Mouse (Mus musculus) hindbrain, embryonic 12.5 days (tissue): Measurements from ENCODE around the gene Syngr1. TPM values are rescaled to one million over a fixed set of nuclear protein-coding genes. Genes with fewer than 3 reads are reported as not detected.
A peak's percentile ranks its signal among the peaks of the same experiment; 100 is the strongest.

ENCODE experiments used
- ATAC-seq: fragments of 200-750 bp; cut with Nextera tagmentation; 2 replicates; pipeline ENCODE4 v1.8.0; 2017; ENCODE audit warnings: moderate TSS enrichment; ENCODE audit not compliant: low FRiP score
- H3K27ac ChIP-seq: fragments of 300-500 bp; sonication (generic); 2 replicates; pipeline ENCODE4 v1.5.1; 2016; ENCODE audit warnings: mild to moderate bottlenecking
- H3K27me3 ChIP-seq: fragments of 300-500 bp; sonication (generic); 2 replicates; pipeline ENCODE4 v1.6.1; 2016; ENCODE audit warnings: mild to moderate bottlenecking
- H3K36me3 ChIP-seq: fragments of 300-500 bp; sonication (generic); 2 replicates; pipeline ENCODE4 v1.6.1; 2016; ENCODE audit warnings: mild to moderate bottlenecking
- H3K4me1 ChIP-seq: fragments of 300-500 bp; sonication (generic); 2 replicates; pipeline ENCODE4 v1.6.1; 2016
- H3K4me2 ChIP-seq: fragments of 300-500 bp; sonication (generic); replicated peaks from 2 replicates; pipeline ENCODE4 v1.6.1; 2016; ENCODE audit warnings: mild to moderate bottlenecking
- H3K4me3 ChIP-seq: fragments of 300-500 bp; sonication (generic); 2 replicates; pipeline ENCODE4 v1.5.1; 2016; ENCODE audit warnings: mild to moderate bottlenecking
- H3K9ac ChIP-seq: fragments of 300-500 bp; sonication (generic); 2 replicates; pipeline ENCODE4 v1.6.1; 2016; ENCODE audit warnings: mild to moderate bottlenecking, moderate library complexity
- H3K9me3 ChIP-seq: fragments of 300-500 bp; sonication (generic); replicated peaks from 2 replicates; pipeline ENCODE4 v1.6.1; 2016; ENCODE audit warnings: mild to moderate bottlenecking
- whole genome bisulfite sequencing: fragments of 180-500 bp; shearing (Covaris S2); methylation state at CpG from one replicate; pipeline ENCODE4 v1.1.7; 2016; 5-methylcytosine and 5-hydroxymethylcytosine counted together
- polyA plus RNA-seq: library from polyadenylated mRNA; unstranded; fragments of >200 nt; fragmentation: Nextera tagmentation; extraction: Ambion mirVana; gene quantifications from 2 replicates; pipeline ENCODE4 v1.2.1, GENCODE M21; 2016

Gene Syngr1
- 11.6 and 14.3 TPM in 2 replicates for polyA plus RNA-seq

DNA sequence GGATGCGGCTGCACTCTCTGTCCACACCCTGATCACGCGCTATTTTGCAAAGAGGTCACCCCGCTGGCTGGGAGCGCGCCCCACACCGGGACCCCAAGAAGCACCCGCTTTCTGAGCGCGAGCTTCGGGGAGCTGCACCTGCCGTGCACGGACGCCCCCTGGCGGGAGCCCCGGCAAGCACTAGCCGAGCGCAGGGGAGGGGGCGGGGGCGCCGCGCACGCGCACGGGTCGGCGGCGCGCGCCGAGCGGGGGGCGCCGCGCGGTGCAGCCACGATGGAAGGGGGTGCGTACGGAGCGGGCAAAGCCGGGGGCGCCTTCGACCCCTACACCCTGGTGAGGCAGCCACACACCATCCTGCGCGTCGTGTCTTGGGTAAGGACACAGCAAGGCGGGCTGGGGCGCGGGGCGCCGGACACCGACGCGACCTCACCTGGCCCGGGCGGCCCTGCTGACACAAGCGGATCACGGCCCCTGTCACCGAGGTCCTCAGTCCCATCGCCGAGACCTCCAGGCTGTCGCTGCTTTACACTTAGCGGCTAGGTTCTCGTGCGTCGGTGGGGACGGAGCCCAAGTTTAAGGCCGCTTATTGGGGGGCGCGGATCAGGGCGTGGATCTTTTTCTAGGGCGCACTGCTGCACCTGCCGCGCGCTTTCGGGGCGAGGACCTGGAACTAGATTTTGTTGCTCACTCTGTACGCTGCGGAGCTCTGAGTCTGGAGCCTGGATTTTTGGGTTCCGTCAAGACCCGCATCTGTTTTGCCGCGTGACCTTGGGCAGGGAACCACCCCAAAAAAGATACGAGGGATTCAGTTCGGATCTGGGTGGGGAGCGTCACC lies at the start of gene Syngr1, which contains the start of gene Rpl3:
Syngr1 (plus strand) TSS at position 214 of the 835 bp plus-strand sequence.
Rpl3 (minus strand) TSS at position 748 of the 835 bp plus-strand sequence.
- H3K27me3 ChIP-seq = peaks cover 40% of the 10 kb centered on the region
- 1% methylated on average over 73 of the region's 86 CpGs for WGBS
- no peak within 1 kb of the TSS for H3K27ac ChIP-seq
- H3K9ac ChIP-seq = peak within 1 kb of the TSS; percentile 78
- no peaks in the 10 kb centered on the region for H3K36me3 ChIP-seq
- H3K9me3 ChIP-seq = no peaks in the 10 kb centered on the region
- peak; percentile 73 for ATAC-seq
- peak within 1 kb of the TSS; percentile 72 for H3K4me3 ChIP-seq
- peaks cover 19% of the 10 kb centered on the region for H3K4me1 ChIP-seq
- H3K4me2 ChIP-seq = peak within 1 kb of the TSS; percentile 94

DNA sequence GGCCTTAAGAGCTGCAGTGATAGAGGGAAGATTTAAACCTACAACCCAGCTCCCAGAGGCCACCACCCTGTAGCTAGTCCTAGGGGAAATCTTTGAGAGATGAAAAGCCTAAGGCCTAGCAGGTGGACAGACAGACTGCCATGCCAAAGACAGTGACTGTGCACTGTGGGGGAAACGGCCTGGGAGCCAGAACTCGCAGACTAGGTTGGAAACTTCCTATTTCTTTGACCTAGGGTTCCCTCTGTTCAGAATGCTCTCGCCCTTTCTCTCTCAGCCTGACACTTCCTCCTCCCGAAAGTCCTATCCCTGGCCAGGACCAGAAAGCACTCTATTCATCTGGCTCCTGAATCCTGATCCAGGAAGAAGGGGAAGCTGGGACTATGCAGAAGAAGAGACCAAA lies 49.0 kb upstream of the Syngr1 start:
- peaks cover 7% of the 10 kb centered on the region for H3K9me3 ChIP-seq
- H3K36me3 ChIP-seq = no peaks in the 10 kb centered on the region
- no peak overlapping the region for H3K27ac ChIP-seq
- WGBS = 73% methylated on average over 4 of the region's 4 CpGs
- H3K4me1 ChIP-seq = no peaks in the 10 kb centered on the region
- no peak overlapping the region for H3K4me2 ChIP-seq
- H3K9ac ChIP-seq = no peak overlapping the region
- ATAC-seq = no peak
- H3K4me3 ChIP-seq = no peak overlapping the region
- H3K27me3 ChIP-seq = no peaks in the 10 kb centered on the region; the same call in 1 of the 2 replicates

DNA sequence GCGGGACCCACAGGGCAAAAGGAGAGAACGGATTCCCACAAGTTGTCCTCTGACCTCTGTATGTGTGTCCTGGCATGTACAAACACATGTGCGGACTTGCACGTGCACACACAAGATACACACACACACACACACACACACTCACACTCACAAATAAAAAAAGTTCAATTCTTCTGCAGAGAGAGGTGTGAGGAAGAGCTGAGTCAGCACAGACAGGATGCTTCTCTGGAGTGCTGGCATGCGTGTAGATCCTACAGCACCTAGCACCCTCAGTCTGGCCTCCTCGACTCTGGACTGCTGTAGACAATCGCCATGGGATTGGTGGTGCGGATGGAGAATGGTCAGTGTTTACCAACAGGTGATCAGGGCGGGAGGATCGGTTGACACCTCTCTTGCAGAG lies 46.9 kb upstream of the Syngr1 start:
- H3K4me3 ChIP-seq = no peak overlapping the region
- H3K9ac ChIP-seq = no peak overlapping the region
- no peaks in the 10 kb centered on the region for H3K4me1 ChIP-seq
- no peak for ATAC-seq
- no peaks in the 10 kb centered on the region; the same call in 1 of the 2 replicates for H3K27me3 ChIP-seq
- H3K27ac ChIP-seq = no peak overlapping the region
- no peak overlapping the region for H3K4me2 ChIP-seq
- WGBS = 89% methylated on average over 10 of the region's 10 CpGs
- peaks cover 7% of the 10 kb centered on the region for H3K9me3 ChIP-seq
- no peaks in the 10 kb centered on the region for H3K36me3 ChIP-seq

DNA sequence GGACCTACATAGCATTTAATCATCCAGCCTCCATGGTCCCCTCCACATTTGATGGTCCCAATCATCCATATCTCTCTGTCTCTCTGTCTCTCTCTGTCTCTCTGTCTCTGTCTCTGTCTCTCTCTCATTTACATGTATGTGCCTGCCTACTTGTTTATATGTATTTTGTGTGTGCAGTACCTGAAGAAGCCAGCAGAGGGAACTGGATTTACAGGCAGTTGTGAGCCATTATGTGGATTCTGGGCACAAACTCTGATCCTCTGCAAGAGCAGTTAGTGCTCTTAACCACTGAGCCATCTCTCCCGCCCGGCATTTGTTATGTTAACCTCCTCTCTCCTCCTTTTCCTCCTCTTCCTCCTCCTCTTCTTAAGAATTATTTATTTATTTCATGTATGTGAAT lies 45.4 kb upstream of the Syngr1 start:
- no peak for ATAC-seq
- Histone ChIP-seq H3K9ac (no peak overlapping the region), H3K9me3 (peaks cover 7% of the 10 kb centered on the region), H3K4me2 (no peak overlapping the region), H3K4me1 (no peaks in the 10 kb centered on the region), H3K27me3 (no peaks in the 10 kb centered on the region; the same call in 1 of the 2 replicates), H3K4me3 (no peak overlapping the region), H3K36me3 (no peaks in the 10 kb centered on the region), H3K27ac (no peak overlapping the region)
- WGBS = 100% methylated on average over 2 of the region's 2 CpGs

DNA sequence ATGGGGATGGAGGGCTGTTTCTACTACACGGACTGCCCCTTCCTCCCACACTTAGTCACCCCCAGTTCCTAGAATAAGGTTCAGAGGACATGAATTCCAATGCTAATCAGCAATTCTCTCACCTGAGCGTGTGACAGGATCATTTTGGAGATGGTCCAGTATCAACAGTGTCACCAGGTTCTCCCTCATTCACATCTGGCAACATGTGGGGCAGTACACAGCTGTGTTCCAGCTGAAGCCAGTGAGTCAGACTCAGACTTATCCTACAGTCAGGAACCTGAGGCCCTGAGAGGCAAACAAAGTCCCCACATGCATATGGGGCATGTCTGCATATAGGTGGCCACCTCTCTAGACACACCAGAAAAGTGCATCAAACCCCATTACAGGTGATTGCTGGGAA lies 43.9 kb upstream of the Syngr1 start:
- 74% methylated on average over 2 of the region's 2 CpGs for WGBS
- H3K4me2 ChIP-seq = no peak overlapping the region
- H3K27me3 ChIP-seq = no peaks in the 10 kb centered on the region; the same call in 1 of the 2 replicates
- H3K36me3 ChIP-seq = no peaks in the 10 kb centered on the region
- H3K4me3 ChIP-seq = no peak overlapping the region
- no peak overlapping the region for H3K27ac ChIP-seq
- H3K9ac ChIP-seq = no peak overlapping the region
- peaks cover 7% of the 10 kb centered on the region for H3K9me3 ChIP-seq
- no peaks in the 10 kb centered on the region for H3K4me1 ChIP-seq
- no peak for ATAC-seq

DNA sequence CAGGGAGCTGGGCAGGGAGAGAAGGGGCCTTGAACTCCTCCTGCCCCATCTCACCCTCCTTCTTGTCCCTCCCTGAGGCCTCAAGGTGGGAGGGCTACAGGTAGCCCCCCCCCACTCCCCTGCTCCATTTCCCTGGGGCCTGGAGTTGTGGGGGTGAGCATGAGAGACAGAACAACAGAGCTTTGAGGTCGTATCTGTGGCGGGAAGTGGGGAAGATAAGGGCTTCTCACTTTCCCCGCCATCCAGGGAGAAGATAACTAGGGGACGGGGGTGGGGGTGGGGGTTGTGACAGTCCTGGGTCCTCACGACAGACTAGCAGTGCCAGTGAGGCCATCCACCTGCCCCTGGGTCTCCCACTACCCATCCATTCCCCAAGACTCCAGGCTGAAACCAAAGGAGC lies 43.2 kb upstream of the Syngr1 start:
- Histone ChIP-seq H3K9ac (no peak overlapping the region), H3K27ac (no peak overlapping the region), H3K36me3 (no peaks in the 10 kb centered on the region), H3K4me3 (no peak overlapping the region), H3K27me3 (no peaks in the 10 kb centered on the region; the same call in 1 of the 2 replicates), H3K4me1 (no peaks in the 10 kb centered on the region), H3K4me2 (no peak overlapping the region), H3K9me3 (peaks cover 7% of the 10 kb centered on the region)
- WGBS = 50% methylated on average over 5 of the region's 5 CpGs
- no peak for ATAC-seq

DNA sequence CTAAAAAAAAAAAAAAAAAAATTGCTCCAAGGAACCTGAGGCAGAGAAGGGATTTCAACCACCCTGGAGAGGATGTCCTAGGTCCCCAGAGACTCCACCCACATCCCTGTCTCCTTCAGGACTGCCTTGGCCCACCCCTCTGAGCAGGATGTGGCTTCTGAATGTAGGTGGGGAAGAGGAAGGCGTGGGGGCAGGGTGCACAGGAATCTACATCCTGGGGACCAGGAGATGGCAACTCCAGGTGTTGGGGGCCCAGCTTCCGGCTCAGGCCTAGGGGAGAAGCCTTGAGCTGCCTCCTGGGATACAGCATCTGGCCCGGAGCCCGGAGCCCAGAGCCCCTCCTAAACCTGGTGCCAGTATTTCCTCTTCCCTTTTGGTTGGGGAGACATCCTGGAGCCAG lies 41.0 kb upstream of the Syngr1 start:
- Histone ChIP-seq H3K4me2 (no peak overlapping the region), H3K27me3 (no peaks in the 10 kb centered on the region; the same call in 1 of the 2 replicates), H3K9ac (no peak overlapping the region), H3K27ac (no peak overlapping the region), H3K4me1 (no peaks in the 10 kb centered on the region), H3K36me3 (no peaks in the 10 kb centered on the region), H3K9me3 (peaks cover 7% of the 10 kb centered on the region), H3K4me3 (no peak overlapping the region)
- no peak for ATAC-seq
- WGBS = 70% methylated on average over 4 of the region's 4 CpGs

DNA sequence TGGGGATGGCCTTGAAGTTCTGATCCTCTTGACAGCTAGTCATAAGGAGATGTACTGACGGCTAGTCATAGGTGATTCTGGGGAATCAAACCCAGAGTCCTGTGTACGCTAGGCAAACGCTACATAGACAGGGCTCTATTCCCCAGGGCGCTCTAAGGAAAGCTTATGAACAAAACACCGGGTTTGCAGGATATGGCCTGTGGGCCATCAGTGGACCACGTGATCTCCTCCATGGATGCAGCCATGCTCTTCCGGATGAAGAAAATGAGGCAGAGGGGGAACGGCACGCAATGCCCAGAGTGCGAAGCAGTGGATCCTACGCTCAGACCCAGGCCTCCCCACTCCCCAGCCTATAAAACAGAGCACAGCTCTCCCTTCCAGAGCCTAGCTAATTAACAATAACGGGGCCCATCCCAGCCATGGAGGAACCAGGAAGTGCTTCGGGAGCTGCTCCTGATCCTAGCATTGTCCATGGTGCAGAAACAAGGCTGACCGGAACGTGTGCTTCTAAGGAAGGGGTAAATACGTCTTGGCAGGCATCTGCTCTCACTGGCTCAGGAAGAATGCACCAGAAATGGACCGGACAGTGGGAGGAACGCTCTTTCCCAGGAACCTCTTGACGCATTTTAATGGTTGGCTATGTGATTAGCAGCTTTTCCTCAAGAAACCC lies 39.9 kb upstream of the Syngr1 start:
- 84% methylated on average over 19 of the region's 19 CpGs for WGBS

DNA sequence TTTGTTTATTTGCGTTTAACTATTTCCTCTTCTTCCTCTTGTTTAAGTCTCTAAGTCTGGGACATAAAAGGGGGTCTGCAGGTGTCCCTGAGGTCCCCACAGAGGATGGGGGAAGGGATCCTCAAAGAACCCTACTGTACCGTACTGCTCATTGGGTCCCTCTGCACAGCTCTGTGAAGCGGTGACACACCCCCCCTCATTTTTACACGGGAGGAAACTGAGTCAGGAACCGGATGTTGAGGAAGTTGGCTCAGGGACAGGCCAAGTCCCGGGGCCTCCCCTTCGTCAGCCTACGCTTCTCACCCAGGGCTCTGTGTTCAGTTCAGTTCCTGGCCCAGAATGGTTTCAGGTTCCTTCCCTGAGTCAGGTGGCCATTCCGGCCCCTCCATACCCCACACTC lies 39.4 kb upstream of the Syngr1 start:
- H3K4me2 ChIP-seq = no peak overlapping the region
- H3K36me3 ChIP-seq = no peaks in the 10 kb centered on the region
- H3K27ac ChIP-seq = no peak overlapping the region
- no peaks in the 10 kb centered on the region; the same call in 1 of the 2 replicates for H3K27me3 ChIP-seq
- ATAC-seq = no peak
- no peak overlapping the region for H3K9ac ChIP-seq
- 84% methylated on average over 9 of the region's 9 CpGs for WGBS
- H3K9me3 ChIP-seq = no peaks in the 10 kb centered on the region
- H3K4me3 ChIP-seq = no peak overlapping the region
- peaks cover 12% of the 10 kb centered on the region for H3K4me1 ChIP-seq

More for the DNA sequence above, 39.9 kb upstream of the Syngr1 start:
- Histone ChIP-seq H3K4me2 (no peak overlapping the region), H3K4me1 (peaks cover 8% of the 10 kb centered on the region), H3K9ac (no peak overlapping the region), H3K36me3 (no peaks in the 10 kb centered on the region), H3K27me3 (no peaks in the 10 kb centered on the region; the same call in 1 of the 2 replicates), H3K27ac (no peak overlapping the region), H3K4me3 (no peak overlapping the region), H3K9me3 (no peaks in the 10 kb centered on the region)
- no peak for ATAC-seq

DNA sequence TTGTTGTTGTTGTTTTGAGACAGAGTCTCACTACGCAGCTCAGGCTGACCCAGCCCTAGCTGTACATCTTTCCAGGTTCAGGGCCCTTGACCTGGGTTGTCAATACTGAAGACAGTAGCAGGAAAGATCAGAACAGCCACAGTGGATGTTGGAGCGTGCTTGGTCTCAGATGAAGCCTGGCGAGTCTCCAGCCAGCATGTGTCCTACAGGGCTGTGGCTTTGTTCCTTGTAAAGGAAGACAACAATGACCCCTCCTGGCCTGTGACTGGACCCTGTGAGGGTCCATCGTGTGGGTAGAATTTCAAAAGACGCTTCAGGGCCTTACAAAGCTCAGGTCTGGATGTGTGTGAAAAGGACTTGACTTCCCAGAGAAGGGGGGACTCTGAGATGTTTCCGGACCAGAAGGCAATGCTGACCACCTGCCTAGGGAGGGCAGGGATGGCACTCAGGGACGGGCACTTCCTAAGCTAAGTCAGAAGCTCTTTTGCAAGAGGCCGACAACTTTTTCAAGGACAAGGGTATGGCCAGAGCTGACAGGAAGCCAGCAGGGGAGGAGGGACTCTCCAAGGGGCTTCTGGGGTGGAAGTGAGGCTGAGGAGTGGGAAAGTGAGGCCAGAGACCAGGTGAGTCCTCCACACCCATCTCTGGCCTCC lies 37.6 kb upstream of the Syngr1 start:
- Histone ChIP-seq H3K9ac (no peak overlapping the region), H3K4me3 (no peak overlapping the region), H3K9me3 (no peaks in the 10 kb centered on the region), H3K27ac (no peak overlapping the region), H3K4me1 (peaks cover 13% of the 10 kb centered on the region), H3K27me3 (no peaks in the 10 kb centered on the region), H3K4me2 (no peak overlapping the region), H3K36me3 (no peaks in the 10 kb centered on the region)
- no peak for ATAC-seq
- WGBS = 53% methylated on average over 8 of the region's 8 CpGs

DNA sequence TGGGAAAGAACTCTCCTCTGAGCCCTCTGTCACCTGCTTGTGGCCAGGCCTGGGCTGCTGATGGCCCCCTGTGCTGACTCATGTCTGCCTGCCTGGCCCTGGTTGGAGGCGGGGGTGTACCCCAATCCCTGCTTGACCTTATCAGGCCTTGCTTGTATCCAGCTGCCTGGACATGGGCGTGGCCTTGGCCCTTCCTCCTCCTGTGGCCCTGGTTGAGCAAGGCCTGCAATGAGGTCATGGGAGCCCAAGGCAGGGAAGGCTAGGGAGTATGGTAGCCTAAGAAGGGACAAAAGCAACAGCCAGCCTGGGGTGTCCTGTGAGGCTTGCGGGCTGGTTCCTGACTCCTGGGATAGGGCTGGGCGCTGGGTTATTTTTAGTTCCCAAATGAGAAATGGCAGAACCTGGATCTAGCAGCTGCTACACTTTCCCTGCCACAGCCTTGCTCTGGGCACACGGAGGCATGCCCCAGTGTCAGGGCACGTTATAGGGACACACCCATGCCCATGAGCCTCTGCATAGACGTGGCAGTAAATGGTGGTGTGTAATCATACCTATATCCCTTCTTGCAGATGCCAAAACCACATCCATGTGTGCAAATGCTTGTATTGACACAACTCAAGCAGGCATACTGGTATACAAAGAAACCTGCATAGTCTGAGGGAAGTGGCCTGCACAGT lies 37.0 kb upstream of the Syngr1 start:
- WGBS = 85% methylated on average over 7 of the region's 7 CpGs
- H3K4me1 ChIP-seq = peaks cover 13% of the 10 kb centered on the region
- no peaks in the 10 kb centered on the region for H3K36me3 ChIP-seq
- no peak overlapping the region for H3K4me3 ChIP-seq
- no peaks in the 10 kb centered on the region for H3K27me3 ChIP-seq
- no peaks in the 10 kb centered on the region for H3K9me3 ChIP-seq
- H3K27ac ChIP-seq = no peak overlapping the region
- H3K9ac ChIP-seq = no peak overlapping the region
- H3K4me2 ChIP-seq = no peak overlapping the region
- ATAC-seq = no peak

DNA sequence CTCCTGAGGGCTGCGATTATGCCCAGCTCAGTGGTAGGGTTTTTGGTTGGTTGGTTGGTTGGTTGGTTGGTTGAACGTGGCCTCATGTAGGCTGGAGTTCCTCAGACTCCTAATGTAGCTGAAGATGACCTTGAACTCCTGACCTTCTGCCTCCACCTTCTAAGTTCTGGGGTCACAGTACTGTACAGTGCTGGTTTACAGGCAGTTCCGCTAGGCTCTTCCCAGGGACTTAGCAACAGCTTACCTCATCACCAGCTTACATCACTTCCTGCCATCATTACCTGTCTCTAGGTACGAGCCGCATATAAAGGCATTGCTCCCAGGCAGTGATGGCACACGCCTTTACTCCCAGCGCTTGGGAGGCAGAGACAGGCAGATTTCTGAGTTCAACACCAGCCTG lies 33.0 kb upstream of the Syngr1 start:
- Histone ChIP-seq H3K36me3 (no peaks in the 10 kb centered on the region), H3K27ac (no peak overlapping the region), H3K9me3 (no peaks in the 10 kb centered on the region), H3K4me2 (no peak overlapping the region), H3K27me3 (no peaks in the 10 kb centered on the region), H3K4me3 (no peak overlapping the region), H3K9ac (no peak overlapping the region), H3K4me1 (peaks cover 21% of the 10 kb centered on the region)
- no peak for ATAC-seq
- 91% methylated on average over 7 of the region's 7 CpGs for WGBS
